Mouse (Mus musculus) bone marrow macrophage, adult 2 months (primary cell): ENCODE results near the gene Myo6.

Experiments used
- CTCF ChIP-seq: IDR thresholded peaks from 2 replicates; pipeline ENCODE4 v1.5.1; 2012; ENCODE audit warnings: low read depth, mild to moderate bottlenecking, low read length, moderate library complexity
- POLR2A ChIP-seq: IDR thresholded peaks from 2 replicates; pipeline ENCODE4 v1.6.1; 2012; ENCODE audit warnings: mild to moderate bottlenecking, low read depth, low read length, borderline replicate concordance

GRCm38 (mm10) chr9:80202374-80203060, 37.7 kb downstream of the Myo6 start:
- TF ChIP-seq CTCF (no peak), POLR2A (no peak)
